In genomic region chr1:61029919-61030318, GRCm38 (mm10) we compare ENCODE assay signal across 25 mouse cellular contexts. TPM values are rescaled to one million over a fixed set of nuclear protein-coding genes. Genes with fewer than 3 reads are reported as not detected.
DNase-seq lines count a peak whose midpoint lies in the region; ATAC-seq lines count a peak whose summit lies in the region.
"Had no signal": no experiment of that assay in that cellular context is flagged by ENCODE, and none has a peak within 500 bp of the region (broad histone marks: within the 10 kb centered on the region; RNA-seq: fewer than 3 reads in every experiment).

No protein-coding gene starts in this region.

- WGBS in kidney, embryonic 15.5 days: 32% methylated on average over 1 of the region's 1 CpGs
- 27% methylated on average over 1 of the region's 1 CpGs for WGBS in lung, embryonic 16.5 days
- 57% methylated on average over 1 of the region's 1 CpGs for whole genome bisulfite sequencing in forebrain, embryonic 10.5 days

- no peak overlapping the region for H3K4me3 ChIP-seq in kidney, embryonic 15.5 days (replicated peaks)
- H3K4me3 ChIP-seq in lung, embryonic 16.5 days (ENCODE audit: low read length): no peak overlapping the region
- no peak overlapping the region for H3K4me3 ChIP-seq in forebrain, embryonic 10.5 days
- H3K4me3 ChIP-seq: embryonic facial prominence, embryonic 12.5 days; embryonic facial prominence, embryonic 15.5 days; forebrain, embryonic 12.5 days; forebrain, embryonic 15.5 days; heart, adult 2 months; heart, embryonic 10.5 days; heart, embryonic 13.5 days had no signal

- H3K27me3 ChIP-seq in kidney, embryonic 15.5 days: no peaks in the 10 kb centered on the region
- H3K27me3 ChIP-seq in lung, embryonic 16.5 days (ENCODE audit: control insufficient read depth, insufficient read depth, low read depth, low read length): no peaks in the 10 kb centered on the region
- H3K27me3 ChIP-seq in forebrain, embryonic 10.5 days (ENCODE audit: poor library complexity, severe bottlenecking): no peaks in the 10 kb centered on the region
- H3K27me3 ChIP-seq: embryonic facial prominence, embryonic 12.5 days; embryonic facial prominence, embryonic 15.5 days; forebrain, embryonic 12.5 days; forebrain, embryonic 15.5 days; heart, embryonic 13.5 days had no signal

- no peak overlapping the region for H3K4me2 ChIP-seq in kidney, embryonic 15.5 days
- H3K4me2 ChIP-seq in lung, embryonic 16.5 days (ENCODE audit: low read depth, low read length): no peak overlapping the region
- H3K4me2 ChIP-seq: embryonic facial prominence, embryonic 12.5 days; embryonic facial prominence, embryonic 15.5 days; forebrain, embryonic 12.5 days; forebrain, embryonic 15.5 days; heart, embryonic 13.5 days; hindbrain, embryonic 14.5 days had no signal

- no peak for DNase-seq in kidney, postnatal 14 days
- no peak for DNase-seq in lung, adult 18-20 months
- peak; percentile 37 for DNase-seq in CD4-positive helper T cell, adult 2 months (ENCODE audit: low read depth, low spot score)
- no peak for DNase-seq in forebrain, embryonic 10.5 days (ENCODE audit: extremely low spot score, low spot score)
- DNase-seq in left cerebral cortex, adult 11 months (ENCODE audit: low spot score): no peak
- DNase-seq: adrenal gland, adult 2 months; adrenal gland, postnatal 14 days; cerebellum, adult 11 months; cerebellum, adult 2 months; cerebellum, adult 9-11 months; cerebellum, postnatal 25 days; gastrocnemius, postnatal 25 days; heart, adult 2 months; heart, postnatal 14 days; heart, postnatal 4 days had no signal

- H3K9ac ChIP-seq in kidney, embryonic 15.5 days: no peak overlapping the region
- H3K9ac ChIP-seq in lung, embryonic 16.5 days (ENCODE audit: low read length): no peak overlapping the region
- H3K9ac ChIP-seq: embryonic facial prominence, embryonic 12.5 days; embryonic facial prominence, embryonic 15.5 days; forebrain, embryonic 12.5 days; forebrain, embryonic 15.5 days; heart, embryonic 13.5 days; hindbrain, embryonic 14.5 days had no signal

- ATAC-seq in kidney, embryonic 15.5 days (replicated peaks; ENCODE audit: low FRiP score): no peak
- peak; percentile 28; the same call in 1 of the 2 replicates for ATAC-seq in lung, embryonic 16.5 days (ENCODE audit: low read depth)
- peak; percentile 14 for ATAC-seq in inflammation-experienced regulatory T-cells, adult 6 months
- ATAC-seq: forebrain, embryonic 15.5 days had no signal

- no peaks in the 10 kb centered on the region for H3K36me3 ChIP-seq in kidney, embryonic 15.5 days
- H3K36me3 ChIP-seq in lung, embryonic 16.5 days (ENCODE audit: control insufficient read depth, insufficient read depth, low read length): no peaks in the 10 kb centered on the region
- H3K36me3 ChIP-seq in forebrain, embryonic 10.5 days (replicated peaks): no peaks in the 10 kb centered on the region
- H3K36me3 ChIP-seq: embryonic facial prominence, embryonic 12.5 days; embryonic facial prominence, embryonic 15.5 days; forebrain, embryonic 12.5 days; forebrain, embryonic 15.5 days; heart, embryonic 10.5 days; heart, embryonic 13.5 days had no signal

- H3K4me1 ChIP-seq in kidney, embryonic 15.5 days: no peaks in the 10 kb centered on the region
- no peaks in the 10 kb centered on the region for H3K4me1 ChIP-seq in lung, embryonic 16.5 days (replicated peaks; ENCODE audit: control insufficient read depth, insufficient read depth, low read length)
- no peaks in the 10 kb centered on the region for H3K4me1 ChIP-seq in forebrain, embryonic 10.5 days
- H3K4me1 ChIP-seq: embryonic facial prominence, embryonic 12.5 days; embryonic facial prominence, embryonic 15.5 days; forebrain, embryonic 12.5 days; forebrain, embryonic 15.5 days; heart, embryonic 10.5 days; heart, embryonic 13.5 days had no signal

- H3K9me3 ChIP-seq in kidney, embryonic 15.5 days (replicated peaks): no peaks in the 10 kb centered on the region
- H3K9me3 ChIP-seq in lung, embryonic 16.5 days (ENCODE audit: control insufficient read depth, low read length): no peaks in the 10 kb centered on the region
- H3K9me3 ChIP-seq in forebrain, embryonic 10.5 days: no peaks in the 10 kb centered on the region
- H3K9me3 ChIP-seq: embryonic facial prominence, embryonic 12.5 days; embryonic facial prominence, embryonic 15.5 days; forebrain, embryonic 12.5 days; forebrain, embryonic 15.5 days; heart, embryonic 10.5 days; heart, embryonic 13.5 days had no signal

- 0 out of 2 replicates have a peak overlapping the region, but pooled peaks have one; percentile 1 for H3K27ac ChIP-seq in kidney, embryonic 15.5 days
- H3K27ac ChIP-seq in lung, embryonic 16.5 days (ENCODE audit: low read length): no peak overlapping the region
- no peak overlapping the region for H3K27ac ChIP-seq in forebrain, embryonic 10.5 days
- H3K27ac ChIP-seq: embryonic facial prominence, embryonic 12.5 days; embryonic facial prominence, embryonic 15.5 days; forebrain, embryonic 12.5 days; forebrain, embryonic 15.5 days; heart, adult 2 months; heart, embryonic 10.5 days; heart, embryonic 13.5 days; hindbrain, embryonic 14.5 days had no signal

RNA-seq across cellular contexts. Expression of gene Icos, which starts 52.2 kb away (rescaled TPM):
- 0.14 and 0.19 TPM in 2 replicates for polyA plus RNA-seq in kidney, embryonic 15.5 days (2015; fragmentation: Nextera tagmentation; extraction: Ambion mirVana)
- polyA plus RNA-seq in lung, embryonic 16.5 days (2015; fragmentation: Nextera tagmentation; extraction: Ambion mirVana): 0.25 and 0.73 TPM in 2 replicates
- polyA plus RNA-seq in inflammation-experienced regulatory T-cells, adult 6 months (2017; shearing (Covaris generic)): 100 to 1,000 TPM; 358 to 373 (median 359) TPM
- polyA plus RNA-seq in forebrain, embryonic 10.5 days (2016; fragmentation: Nextera tagmentation; extraction: Ambion mirVana): 0.11 and 0.26 TPM in 2 replicates
- polyA plus RNA-seq: cerebellum, adult 2 months had no signal

Comparison
In these comparisons a context has a peak if more than half of its experiments do, and no peak if none do; other contexts are left out.
1. RNA of gene Icos, which starts 52.2 kb away (polyA plus RNA-seq): 358 to 373 TPM in inflammation-experienced regulatory T-cells, adult 6 months; 0.25 to 0.73 TPM in lung, embryonic 16.5 days, 0.14 to 0.19 TPM in kidney, embryonic 15.5 days and 0.11 to 0.26 TPM in forebrain, embryonic 10.5 days; every median in the first group is over 100 times any median in the second.